Mouse (Mus musculus): ENCODE results near the gene Rpl3l. TPM values are rescaled to one million over a fixed set of nuclear protein-coding genes. Genes with fewer than 3 reads are reported as not detected.

The Rpl3l gene
- not detected in 2 replicates for polyA plus RNA-seq (2016; fragmentation: Nextera tagmentation; extraction: Ambion mirVana)

GRCm38 (mm10) chr17:24727618-24728017 is at the start of gene Rpl3l:
TSS of gene Rpl3l (plus strand) at chr17:24727820.
- no peaks in the 10 kb centered on the region for H3K9me3 ChIP-seq
- 0 out of 2 replicates have a peak, but pooled peaks cover 5% of the 10 kb centered on the region for H3K27me3 ChIP-seq (ENCODE audit: insufficient read depth, poor library complexity, severe bottlenecking)
- no peak within 1 kb of the TSS for H3K27ac ChIP-seq
- WGBS = 79% methylated on average over 2 of the region's 2 CpGs
- peaks cover 16% of the 10 kb centered on the region for H3K4me1 ChIP-seq (replicated peaks)
- H3K36me3 ChIP-seq = peaks cover under 1% of the 10 kb centered on the region
- no peak within 1 kb of the TSS for H3K4me3 ChIP-seq
- no peak for DNase-seq (ENCODE audit: low spot score)

GRCm38 (mm10) chr17:24686514-24686913 is 41.1 kb upstream of the Rpl3l start:
- Histone ChIP-seq H3K27me3 (ENCODE audit: insufficient read depth, poor library complexity, severe bottlenecking) (peaks cover 52% of the 10 kb centered on the region), H3K36me3 (peaks cover 11% of the 10 kb centered on the region), H3K9me3 (no peaks in the 10 kb centered on the region), H3K4me1 (replicated peaks) (peaks cover 31% of the 10 kb centered on the region), H3K27ac (no peak overlapping the region), H3K4me3 (peak overlapping the region; percentile 31)
- DNase-seq (ENCODE audit: low spot score) = peak; percentile 49
- 26% methylated on average over 16 of the region's 16 CpGs for WGBS

DNA sequence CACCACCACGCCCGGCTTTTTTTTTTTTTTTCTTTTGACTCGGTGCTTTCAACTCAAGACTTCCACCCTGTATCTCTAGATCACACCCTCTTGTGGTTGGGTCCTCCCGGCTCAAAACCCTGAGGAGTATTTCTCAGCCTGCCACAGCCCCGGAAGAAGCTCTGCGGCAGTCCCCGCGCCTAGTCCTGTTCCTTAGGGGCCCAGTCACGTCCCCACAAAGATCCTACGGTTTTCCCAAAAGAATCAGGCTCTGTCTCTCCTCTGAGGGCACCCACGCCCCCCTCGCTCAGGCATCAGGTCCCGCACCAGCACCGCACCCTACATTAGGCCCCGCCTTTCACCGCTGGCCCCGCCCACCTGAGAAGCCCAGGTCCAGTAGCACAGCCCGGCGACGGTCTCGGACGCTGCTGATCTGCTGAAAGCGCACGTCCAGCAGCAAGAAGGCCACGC is 40.4 kb upstream of the Rpl3l start:
- Histone ChIP-seq H3K36me3 (peaks cover 8% of the 10 kb centered on the region), H3K27ac (peak overlapping the region; percentile 24; the same call in 1 of the 2 replicates), H3K27me3 (ENCODE audit: insufficient read depth, poor library complexity, severe bottlenecking) (peaks cover 58% of the 10 kb centered on the region), H3K9me3 (no peaks in the 10 kb centered on the region), H3K4me3 (peak overlapping the region; percentile 46), H3K4me1 (replicated peaks) (peaks cover 31% of the 10 kb centered on the region)
- DNase-seq (ENCODE audit: low spot score) = peak; percentile 61
- 2% methylated on average over 25 of the region's 25 CpGs for WGBS

- 20% methylated on average over 23 of the region's 23 CpGs for WGBS
- no peak for DNase-seq (ENCODE audit: low spot score)
Measured at GRCm38 (mm10) chr17:24687599-24687998, 40.0 kb upstream of the Rpl3l start.

DNA sequence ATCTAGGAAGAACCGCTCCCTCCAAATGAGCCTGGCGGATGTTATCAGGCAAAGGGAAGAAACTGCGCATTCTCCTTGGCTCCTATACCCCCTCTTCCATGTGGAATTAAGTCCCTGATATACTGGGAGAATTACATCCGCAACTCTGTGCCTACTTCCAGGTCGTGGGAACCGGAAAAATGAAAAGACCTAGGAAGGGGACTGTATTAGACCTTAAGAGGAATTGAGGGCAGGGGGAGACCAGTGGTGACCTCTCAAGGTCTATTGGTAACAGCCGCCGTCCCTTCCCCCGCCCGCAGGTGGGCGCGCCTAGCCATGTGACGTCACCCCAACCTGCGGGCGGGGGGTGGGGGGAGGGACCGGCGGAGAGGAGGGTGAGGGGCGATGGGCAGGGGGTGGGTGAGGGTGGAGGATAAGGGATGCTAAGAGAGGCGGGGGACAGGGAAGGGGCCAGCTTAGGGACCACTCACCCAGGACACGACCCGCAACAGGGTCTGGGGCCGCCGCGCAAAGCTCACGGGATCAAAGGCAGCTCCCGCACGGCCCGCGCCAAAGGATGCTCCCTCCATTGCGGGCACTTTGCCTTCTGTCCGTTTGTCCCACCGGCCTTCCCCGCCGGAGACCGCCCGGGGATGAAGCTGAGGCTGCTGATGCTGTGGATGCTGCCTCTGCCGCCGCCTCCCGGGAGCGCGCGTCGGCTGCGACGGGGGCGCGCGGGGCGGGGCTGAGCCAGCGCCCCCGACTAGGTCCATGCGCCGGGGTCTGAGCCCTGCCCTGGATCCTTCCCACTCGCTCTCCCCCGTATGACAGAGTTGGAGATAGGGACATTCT is 38.2 kb upstream of the Rpl3l start, which contains the start of gene Syngr3:
TSS of gene Syngr3 (minus strand) at position 705 of the 831 bp plus-strand sequence.
- Histone ChIP-seq H3K4me3 (peak within 1 kb of the TSS; percentile 79), H3K9me3 (no peaks in the 10 kb centered on the region), H3K4me1 (replicated peaks) (peaks cover 36% of the 10 kb centered on the region), H3K27ac (peak within 1 kb of the TSS; percentile 81), H3K36me3 (peaks cover 23% of the 10 kb centered on the region), H3K27me3 (ENCODE audit: insufficient read depth, poor library complexity, severe bottlenecking) (peaks cover 64% of the 10 kb centered on the region)
- DNase-seq (ENCODE audit: low spot score) = peak; percentile 33
- WGBS = under 1% methylated on average over 55 of the region's 55 CpGs

More at GRCm38 (mm10) chr17:24687599-24687998, 40.0 kb upstream of the Rpl3l start:
- Histone ChIP-seq H3K36me3 (peaks cover 8% of the 10 kb centered on the region), H3K9me3 (no peaks in the 10 kb centered on the region), H3K4me1 (replicated peaks) (peaks cover 31% of the 10 kb centered on the region), H3K4me3 (peak overlapping the region; percentile 46), H3K27ac (peak overlapping the region; percentile 24; the same call in 1 of the 2 replicates), H3K27me3 (ENCODE audit: insufficient read depth, poor library complexity, severe bottlenecking) (peaks cover 63% of the 10 kb centered on the region)

DNA sequence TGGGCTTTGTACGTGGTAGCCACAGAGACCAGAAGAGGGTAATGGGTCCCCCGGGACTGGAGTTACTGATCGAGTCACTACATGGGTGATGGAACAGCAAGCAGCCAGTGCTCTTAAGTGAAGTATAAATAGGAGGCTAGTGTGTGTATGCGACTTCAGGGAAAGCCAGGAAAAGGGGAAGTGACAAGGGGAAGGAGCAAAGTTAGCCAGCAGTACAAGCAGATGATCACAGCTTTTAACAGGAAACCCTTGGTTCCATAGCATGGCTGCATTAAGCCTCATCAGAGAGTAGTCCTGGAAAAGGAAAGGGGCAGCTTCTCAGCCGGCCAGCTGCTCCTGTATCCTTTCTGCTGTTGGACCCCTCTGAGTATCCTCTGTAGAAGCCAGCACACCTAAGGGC is 35.2 kb upstream of the Rpl3l start:
- Histone ChIP-seq H3K36me3 (peaks cover 23% of the 10 kb centered on the region), H3K9me3 (no peaks in the 10 kb centered on the region), H3K27ac (no peak overlapping the region), H3K27me3 (ENCODE audit: insufficient read depth, poor library complexity, severe bottlenecking) (peaks cover 53% of the 10 kb centered on the region), H3K4me1 (replicated peaks) (peaks cover 43% of the 10 kb centered on the region), H3K4me3 (no peak overlapping the region)
- no peak for DNase-seq (ENCODE audit: low spot score)
- 87% methylated on average over 5 of the region's 5 CpGs for WGBS

GRCm38 (mm10) chr17:24695326-24696010 is 32.2 kb upstream of the Rpl3l start:
- DNase-seq (ENCODE audit: low spot score) = no peak
- H3K4me3 ChIP-seq = peak overlapping the region; percentile 86
- 8% methylated on average over 51 of the region's 51 CpGs for WGBS
- peak overlapping the region; percentile 94 for H3K27ac ChIP-seq
- peaks cover 41% of the 10 kb centered on the region for H3K4me1 ChIP-seq (replicated peaks)
- peaks cover 22% of the 10 kb centered on the region for H3K27me3 ChIP-seq (ENCODE audit: insufficient read depth, poor library complexity, severe bottlenecking)
- no peaks in the 10 kb centered on the region for H3K9me3 ChIP-seq
- H3K36me3 ChIP-seq = peaks cover 35% of the 10 kb centered on the region

DNA sequence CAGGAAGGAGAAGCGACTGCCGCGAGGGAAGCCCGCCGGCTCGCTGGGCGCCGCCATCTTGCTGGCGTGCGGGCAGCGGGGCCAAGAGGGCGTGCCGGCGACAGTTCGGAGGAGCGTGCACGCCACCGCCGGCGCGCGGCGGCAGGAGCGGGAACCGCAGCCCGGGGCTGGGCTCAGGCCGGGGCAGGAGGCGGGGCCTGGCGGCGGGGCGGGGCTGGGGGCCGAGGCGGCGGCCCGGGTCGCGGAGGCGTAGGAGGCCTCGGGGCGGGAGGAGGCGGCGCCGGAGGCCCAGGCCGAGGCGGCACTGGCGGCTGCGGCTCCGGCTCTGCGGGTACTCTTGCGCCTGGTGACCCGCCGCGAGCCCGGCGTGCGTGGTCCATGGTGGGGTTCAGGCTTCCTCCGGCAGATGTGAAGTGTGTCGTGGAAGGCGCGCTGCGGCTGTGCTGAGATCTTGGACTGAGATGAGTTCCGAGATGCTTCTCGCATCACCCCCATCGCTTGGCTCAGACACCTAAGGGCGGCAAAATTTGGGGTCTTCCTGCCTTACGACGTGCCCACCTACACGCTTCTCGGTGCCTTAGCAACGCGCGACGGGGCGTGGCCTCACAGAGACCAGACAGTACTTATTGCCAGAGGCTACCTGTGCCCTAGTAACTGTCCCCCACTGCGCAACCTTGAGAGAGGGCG is 31.5 kb upstream of the Rpl3l start, which contains the start of the genes Gfer and Noxo1:
TSS of gene Gfer (minus strand) at position 146 of the 687 bp plus-strand sequence.
TSS of gene Noxo1 (plus strand) at position 224 of the 687 bp plus-strand sequence.
- Histone ChIP-seq H3K4me1 (replicated peaks) (peaks cover 41% of the 10 kb centered on the region), H3K4me3 (peak within 1 kb of the TSS; percentile 86), H3K9me3 (no peaks in the 10 kb centered on the region), H3K27me3 (ENCODE audit: insufficient read depth, poor library complexity, severe bottlenecking) (peaks cover 15% of the 10 kb centered on the region), H3K27ac (peak within 1 kb of the TSS; percentile 94), H3K36me3 (peaks cover 42% of the 10 kb centered on the region)
- under 1% methylated on average over 76 of the region's 76 CpGs for WGBS
- peak; percentile 89 for DNase-seq (ENCODE audit: low spot score)

- no peak for DNase-seq (ENCODE audit: low spot score)
Measured at GRCm38 (mm10) chr17:24697985-24698384, 29.6 kb upstream of the Rpl3l start.

DNA sequence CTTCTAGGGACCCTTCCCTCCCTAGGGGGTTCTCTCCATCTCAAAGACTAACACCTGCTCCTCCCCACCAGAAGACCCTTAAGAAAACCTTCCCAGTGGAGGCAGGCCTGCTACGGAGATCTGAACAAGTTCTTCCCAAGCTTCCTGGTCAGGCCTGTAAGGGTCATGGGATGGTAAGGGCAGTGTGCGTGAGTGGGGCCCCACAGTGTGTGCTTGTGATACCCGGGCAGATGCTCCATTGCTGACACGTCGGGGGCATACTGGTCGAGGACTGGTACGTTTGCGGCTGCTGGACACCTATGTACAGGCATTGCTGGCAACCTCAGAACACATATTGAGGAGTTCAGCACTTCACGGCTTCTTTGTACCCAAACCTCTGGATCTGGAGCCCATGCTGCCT is 28.9 kb upstream of the Rpl3l start:
- Histone ChIP-seq H3K4me3 (peak overlapping the region; percentile 3; the same call in 1 of the 2 replicates), H3K36me3 (peaks cover 50% of the 10 kb centered on the region), H3K9me3 (no peaks in the 10 kb centered on the region), H3K27me3 (ENCODE audit: insufficient read depth, poor library complexity, severe bottlenecking) (no peaks in the 10 kb centered on the region), H3K4me1 (replicated peaks) (peaks cover 41% of the 10 kb centered on the region), H3K27ac (peak overlapping the region; percentile 2; the same call in 1 of the 2 replicates)
- DNase-seq (ENCODE audit: low spot score) = no peak
- 70% methylated on average over 9 of the region's 9 CpGs for WGBS

More at GRCm38 (mm10) chr17:24697985-24698384, 29.6 kb upstream of the Rpl3l start:
- no peaks in the 10 kb centered on the region for H3K9me3 ChIP-seq
- 19% methylated on average over 5 of the region's 5 CpGs for WGBS
- H3K27ac ChIP-seq = peak overlapping the region; percentile 2; the same call in 1 of the 2 replicates
- peaks cover 49% of the 10 kb centered on the region for H3K36me3 ChIP-seq
- H3K4me3 ChIP-seq = peak overlapping the region; percentile 3; the same call in 1 of the 2 replicates
- H3K4me1 ChIP-seq (replicated peaks) = peaks cover 41% of the 10 kb centered on the region
- no peaks in the 10 kb centered on the region for H3K27me3 ChIP-seq (ENCODE audit: insufficient read depth, poor library complexity, severe bottlenecking)

DNA sequence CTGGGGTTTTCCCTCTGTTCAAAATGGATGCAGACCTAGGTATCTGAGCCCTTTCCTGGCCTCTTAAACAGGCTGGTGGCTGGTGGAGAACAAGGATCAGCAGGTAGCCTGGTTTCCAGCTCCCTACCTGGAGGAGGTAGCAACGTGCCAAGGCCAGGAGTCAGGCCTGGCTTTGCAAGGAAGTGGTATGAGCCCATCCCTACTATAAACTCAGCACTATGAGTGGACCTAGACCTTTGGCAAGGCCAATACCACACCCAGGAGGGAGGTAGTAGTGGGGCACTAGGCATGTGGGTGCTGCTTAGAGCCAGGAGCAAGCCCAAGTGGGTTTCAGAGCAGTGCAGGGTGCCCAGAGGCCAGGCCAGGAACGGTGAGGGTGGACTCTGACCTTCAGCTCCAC is 28.1 kb upstream of the Rpl3l start:
- H3K9me3 ChIP-seq = no peaks in the 10 kb centered on the region
- no peak overlapping the region for H3K27ac ChIP-seq
- no peaks in the 10 kb centered on the region for H3K27me3 ChIP-seq (ENCODE audit: insufficient read depth, poor library complexity, severe bottlenecking)
- H3K36me3 ChIP-seq = peaks cover 52% of the 10 kb centered on the region
- WGBS = 81% methylated on average over 2 of the region's 2 CpGs
- H3K4me3 ChIP-seq = no peak overlapping the region
- no peak for DNase-seq (ENCODE audit: low spot score)
- peaks cover 37% of the 10 kb centered on the region for H3K4me1 ChIP-seq (replicated peaks)

GRCm38 (mm10) chr17:24701251-24701650 is 26.4 kb upstream of the Rpl3l start:
- 94% methylated on average over 9 of the region's 9 CpGs for WGBS
- H3K36me3 ChIP-seq = peaks cover 65% of the 10 kb centered on the region
- DNase-seq (ENCODE audit: low spot score) = no peak
- peaks cover 30% of the 10 kb centered on the region for H3K4me1 ChIP-seq (replicated peaks)
- no peak overlapping the region for H3K4me3 ChIP-seq
- H3K27me3 ChIP-seq (ENCODE audit: insufficient read depth, poor library complexity, severe bottlenecking) = no peaks in the 10 kb centered on the region
- H3K27ac ChIP-seq = no peak overlapping the region
- H3K9me3 ChIP-seq = no peaks in the 10 kb centered on the region

All from hindbrain, embryonic 10.5 days (tissue).